In genomic region chr7:109849750-109850434, GRCm38 (mm10) we compare ENCODE assay signal across 14 mouse cellular contexts. TPM values are rescaled to one million over a fixed set of nuclear protein-coding genes. Genes with fewer than 3 reads are reported as not detected.
DNase-seq lines count a peak whose midpoint lies in the region; ATAC-seq and TF ChIP-seq lines count a peak whose summit lies in the region.
"Had no signal": no experiment of that assay in that cellular context is flagged by ENCODE, and none has a peak within 500 bp of the region (broad histone marks: within the 10 kb centered on the region; RNA-seq: fewer than 3 reads in every experiment).

No protein-coding gene starts in this region.

- no peaks in the 10 kb centered on the region for H3K9me3 ChIP-seq in heart, embryonic 14.5 days (ENCODE audit: control insufficient read depth, low read length)
- H3K9me3 ChIP-seq in neural tube, embryonic 12.5 days, result no peaks in the 10 kb centered on the region
- H3K9me3 ChIP-seq in forebrain, embryonic 15.5 days, result no peaks in the 10 kb centered on the region
- H3K9me3 ChIP-seq: embryonic facial prominence, embryonic 15.5 days had no signal

- H3K4me1 ChIP-seq in heart, embryonic 14.5 days (ENCODE audit: control insufficient read depth in 2 of 2, insufficient read depth in 2 of 2, low read length in 2 of 2), result peaks cover 37 to 54% of the 10 kb centered on the region in 2 experiments
- peaks cover 18% of the 10 kb centered on the region for H3K4me1 ChIP-seq in neural tube, embryonic 12.5 days
- peaks cover 25% of the 10 kb centered on the region for H3K4me1 ChIP-seq in forebrain, embryonic 15.5 days
- H3K4me1 ChIP-seq in cerebellum, adult 2 months (ENCODE audit: control insufficient read depth, insufficient read depth, low read length), result peaks cover 4% of the 10 kb centered on the region; the same call in 1 of the 2 replicates
- H3K4me1 ChIP-seq: embryonic facial prominence, embryonic 15.5 days had no signal

- WGBS in heart, embryonic 14.5 days, result 49% methylated on average over 8 of the region's 8 CpGs
- 31% methylated on average over 8 of the region's 8 CpGs for WGBS in neural tube, embryonic 12.5 days
- 25% methylated on average over 8 of the region's 8 CpGs for whole genome bisulfite sequencing in forebrain, embryonic 15.5 days
- 55% methylated on average over 8 of the region's 8 CpGs for WGBS in cerebellum, adult 2 months

- no peak for ATAC-seq in heart, embryonic 14.5 days (ENCODE audit: insufficient number of reproducible peaks, insufficient read depth, low FRiP score, low read depth)
- ATAC-seq in neural tube, embryonic 12.5 days (ENCODE audit: low FRiP score, low read depth), result peak; percentile 81; the same call in 1 of the 2 replicates
- 0 out of 2 replicates have a peak, but pooled peaks have one; percentile 56 for ATAC-seq in forebrain, embryonic 15.5 days (replicated peaks)
- ATAC-seq: inflammation-experienced regulatory T-cells, adult 6 months had no signal

- TF ChIP-seq CTCF in cerebellum, adult 2 months (IDR thresholded peaks at IDR 0.05; ENCODE audit: borderline replicate concordance, insufficient read depth, low read depth, low read length), result no peak

- peak overlapping the region; percentile 37 for H3K4me2 ChIP-seq in heart, embryonic 14.5 days (ENCODE audit: low read length)
- H3K4me2 ChIP-seq in neural tube, embryonic 12.5 days (replicated peaks), result no peak overlapping the region; the same call in 1 of the 2 replicates
- no peak overlapping the region for H3K4me2 ChIP-seq in forebrain, embryonic 15.5 days (replicated peaks)
- H3K4me2 ChIP-seq: embryonic facial prominence, embryonic 15.5 days had no signal

- no peaks in the 10 kb centered on the region for H3K27me3 ChIP-seq in heart, embryonic 14.5 days (ENCODE audit: control insufficient read depth, insufficient read depth, low read length)
- H3K27me3 ChIP-seq in neural tube, embryonic 12.5 days (replicated peaks), result no peaks in the 10 kb centered on the region
- no peaks in the 10 kb centered on the region for H3K27me3 ChIP-seq in forebrain, embryonic 15.5 days
- H3K27me3 ChIP-seq in cerebellum, adult 2 months (ENCODE audit: control insufficient read depth, insufficient read depth, low read length), result no peaks in the 10 kb centered on the region

- peak overlapping the region; percentile 19; the same call in 1 of the 2 replicates for H3K9ac ChIP-seq in heart, embryonic 14.5 days (ENCODE audit: low read length)
- no peak overlapping the region for H3K9ac ChIP-seq in neural tube, embryonic 12.5 days
- H3K9ac ChIP-seq in forebrain, embryonic 15.5 days (replicated peaks), result no peak overlapping the region
- H3K9ac ChIP-seq: embryonic facial prominence, embryonic 15.5 days had no signal

- 0 out of 2 replicates have a peak, but pooled peaks cover 5% of the 10 kb centered on the region for H3K36me3 ChIP-seq in heart, embryonic 14.5 days (ENCODE audit: control insufficient read depth, insufficient read depth, low read length)
- H3K36me3 ChIP-seq in neural tube, embryonic 12.5 days, result peaks cover 8% of the 10 kb centered on the region; the same call in 1 of the 2 replicates
- no peaks in the 10 kb centered on the region for H3K36me3 ChIP-seq in forebrain, embryonic 15.5 days
- H3K36me3 ChIP-seq: embryonic facial prominence, embryonic 15.5 days had no signal

- TF ChIP-seq POLR2A in cerebellum, adult 2 months (IDR thresholded peaks at IDR 0.05; ENCODE audit: borderline replicate concordance, insufficient read depth, low read length), result no peak

- H3K27ac ChIP-seq in heart, embryonic 14.5 days (replicated peaks in 1 of 2; ENCODE audit: control insufficient read depth in 1 of 2, insufficient read depth in 1 of 2, low read depth in 2 of 2, low read length in 2 of 2), result peak overlapping the region; percentile 61 to 79
- no peak overlapping the region for H3K27ac ChIP-seq in neural tube, embryonic 12.5 days
- peak overlapping the region; percentile 73 for H3K27ac ChIP-seq in forebrain, embryonic 15.5 days (replicated peaks)
- no peak overlapping the region for H3K27ac ChIP-seq in cerebellum, adult 2 months (ENCODE audit: insufficient read depth, low read length)
- H3K27ac ChIP-seq: embryonic facial prominence, embryonic 15.5 days had no signal

- no peak for DNase-seq in heart, adult 18-20 months
- no peak for DNase-seq in neural tube, embryonic 10.5 days (ENCODE audit: extremely low spot score, low spot score)
- DNase-seq in layer of hippocampus, adult 11-12 months (ENCODE audit: low spot score), result no peak
- DNase-seq in ovary, adult 18-20 months (ENCODE audit: low spot score), result no peak
- no peak for DNase-seq in cerebellum, adult 2 months
- DNase-seq: adrenal gland, postnatal 10 days; lung, adult 2 months; thymus, adult 2 months had no signal

- no peak overlapping the region for H3K4me3 ChIP-seq in heart, embryonic 14.5 days (ENCODE audit: control insufficient read depth in 1 of 2, insufficient read depth in 1 of 2, low read depth in 1 of 2, low read length in 2 of 2)
- H3K4me3 ChIP-seq in neural tube, embryonic 12.5 days, result no peak overlapping the region
- no peak overlapping the region for H3K4me3 ChIP-seq in forebrain, embryonic 15.5 days
- no peak overlapping the region for H3K4me3 ChIP-seq in cerebellum, adult 2 months (replicated peaks; ENCODE audit: insufficient read depth, low read depth, low read length)
- H3K4me3 ChIP-seq: embryonic facial prominence, embryonic 15.5 days had no signal

RNA-seq across cellular contexts. Expression of gene Scube2, which starts 15.6 kb away (rescaled TPM):
- 12.2 and 12.4 TPM in 2 replicates for polyA plus RNA-seq in heart, embryonic 14.5 days (2014; fragmentation: Nextera tagmentation; extraction: Ambion mirVana)
- total RNA-seq in heart, adult 18-20 months (2021), result 10 to 100 TPM; 24.1 to 32.0 TPM
- polyA plus RNA-seq in neural tube, embryonic 12.5 days (2016; fragmentation: Nextera tagmentation; extraction: Ambion mirVana), result 13.1 and 13.4 TPM in 2 replicates
- polyA plus RNA-seq in forebrain, embryonic 15.5 days (2015; fragmentation: Nextera tagmentation; extraction: Ambion mirVana), result 0.79 and 0.92 TPM in 2 replicates
- 0.26 and 0.33 TPM in 2 replicates for polyA plus RNA-seq in cerebellum, adult 2 months (2012; rRNA removed)
- total RNA-seq: megakaryocyte progenitor cell, adult 5-6 weeks had no signal
- polyA plus RNA-seq: inflammation-experienced regulatory T-cells, adult 6 months had no signal

Comparison
In these comparisons a context has a peak if more than half of its experiments do, and no peak if none do; other contexts are left out.
1. H3K27ac ChIP-seq: peak in heart, embryonic 14.5 days (2 of 2) and forebrain, embryonic 15.5 days (single experiment); none in neural tube, embryonic 12.5 days (single experiment) and cerebellum, adult 2 months (single experiment).